Mouse (Mus musculus) stomach, postnatal 0 days (tissue): ENCODE measurements around the gene Fosl1. TPM values are rescaled to one million over a fixed set of nuclear protein-coding genes. Genes with fewer than 3 reads are reported as not detected.

Experiments used
- ATAC-seq: fragments of 200-750 bp; cut with Nextera tagmentation; 2 replicates; pipeline ENCODE4 v1.8.0; 2017; ENCODE audit not compliant: low FRiP score, low TSS enrichment
- DNase-seq: peaks from one replicate; pipeline ENCODE4 v3.0.0-alpha.2; 2016; ENCODE audit warnings: low spot score
- H3K27ac ChIP-seq: fragments of 300-500 bp; sonication (generic); replicated peaks from 2 replicates; pipeline ENCODE4 v1.5.1; 2014; ENCODE audit warnings: mild to moderate bottlenecking, control low read depth
- H3K27me3 ChIP-seq: fragments of 300-500 bp; sonication (generic); 2 replicates; pipeline ENCODE4 v1.6.1; 2014; ENCODE audit warnings: low read length; ENCODE audit not compliant: control insufficient read depth, insufficient read depth
- H3K36me3 ChIP-seq: fragments of 300-500 bp; sonication (generic); 2 replicates; pipeline ENCODE4 v1.6.1; 2014; ENCODE audit warnings: low read length, mixed read lengths; ENCODE audit not compliant: control insufficient read depth, insufficient read depth
- H3K4me1 ChIP-seq: fragments of 300-500 bp; sonication (generic); replicated peaks from 2 replicates; pipeline ENCODE4 v1.6.1; 2014; ENCODE audit warnings: antibody characterized with exemption; ENCODE audit not compliant: control insufficient read depth, insufficient read depth
- H3K4me2 ChIP-seq: fragments of 300-500 bp; sonication (generic); replicated peaks from 2 replicates; pipeline ENCODE4 v1.6.1; 2014; ENCODE audit warnings: low read depth, mild to moderate bottlenecking, control low read depth, moderate library complexity
- H3K4me3 ChIP-seq: fragments of 300-500 bp; sonication (generic); 2 replicates; pipeline ENCODE4 v1.5.1; 2014; ENCODE audit warnings: low read depth, low read length, control low read depth
- H3K9ac ChIP-seq: fragments of 300-500 bp; sonication (generic); 2 replicates; pipeline ENCODE4 v1.6.1; 2014; ENCODE audit warnings: mild to moderate bottlenecking, low read length, control low read depth, mixed read lengths
- H3K9me3 ChIP-seq: fragments of 300-500 bp; sonication (generic); 2 replicates; pipeline ENCODE4 v1.6.1; 2016; ENCODE audit warnings: low read length; ENCODE audit not compliant: control insufficient read depth
- CTCF ChIP-seq: IDR thresholded peaks from 2 replicates; pipeline ENCODE4 v1.5.1; 2016; ENCODE audit warnings: antibody characterized with exemption, low read depth, mild to moderate bottlenecking, moderate library complexity
- EP300 ChIP-seq: optimal IDR thresholded peaks from 2 replicates; pipeline ENCODE3; 2016; ENCODE audit warnings: antibody characterized with exemption
- WGBS: fragments of 180-500 bp; shearing (Covaris S2); extraction: QIAGEN DNeasy Blood & Tissue Kit; methylation state at CpG from one replicate; pipeline ENCODE4 v1.1.7; 2014; 5-methylcytosine and 5-hydroxymethylcytosine counted together
- polyA plus RNA-seq: library from polyadenylated mRNA; unstranded; fragments of >200 nt; fragmentation: Nextera tagmentation; extraction: Ambion mirVana; gene quantifications from 2 replicates; pipeline ENCODE4 v1.2.1, GENCODE M21; 2015

Fosl1 gene
- polyA plus RNA-seq, 1 experiment from 2014 or later: 0.16 TPM

GRCm38 (mm10) chr19:5477004-5477667 is 29.8 kb downstream of the Fosl1 start:
- no peak overlapping the region for H3K4me3 ChIP-seq
- no peak overlapping the region for H3K27ac ChIP-seq
- no peak overlapping the region for H3K4me2 ChIP-seq
- no peaks in the 10 kb centered on the region; the same call in 1 of the 2 replicates for H3K4me1 ChIP-seq
- 0 out of 2 replicates have a peak, but pooled peaks cover 8% of the 10 kb centered on the region for H3K36me3 ChIP-seq
- ATAC-seq (no peak), DNase-seq (no peak)
- H3K27me3 ChIP-seq: no peaks in the 10 kb centered on the region
- WGBS: 82% methylated on average over 10 of the region's 10 CpGs
- TF ChIP-seq CTCF (no peak), EP300 (no peak)
- H3K9ac ChIP-seq: no peak overlapping the region
- H3K9me3 ChIP-seq: no peaks in the 10 kb centered on the region

GRCm38 (mm10) chr19:5477668-5478300 is 30.4 kb downstream of the Fosl1 start:
- Histone ChIP-seq H3K4me1 (no peaks in the 10 kb centered on the region; the same call in 1 of the 2 replicates), H3K27ac (no peak overlapping the region), H3K9ac (no peak overlapping the region), H3K4me3 (no peak overlapping the region), H3K9me3 (no peaks in the 10 kb centered on the region), H3K4me2 (no peak overlapping the region), H3K27me3 (no peaks in the 10 kb centered on the region), H3K36me3 (peaks cover 10% of the 10 kb centered on the region; the same call in 1 of the 2 replicates)
- TF ChIP-seq EP300: no peak
- TF ChIP-seq CTCF: no peak
- DNase-seq (peak; percentile 76), ATAC-seq (peak; percentile 84)
- 69% methylated on average over 18 of the region's 18 CpGs for WGBS

- ATAC-seq (no peak), DNase-seq (no peak)
- Histone ChIP-seq H3K4me1 (no peaks in the 10 kb centered on the region; the same call in 1 of the 2 replicates), H3K36me3 (peaks cover 21% of the 10 kb centered on the region; the same call in 1 of the 2 replicates), H3K27me3 (no peaks in the 10 kb centered on the region), H3K27ac (no peak overlapping the region), H3K4me2 (no peak overlapping the region), H3K9ac (no peak overlapping the region), H3K4me3 (no peak overlapping the region), H3K9me3 (no peaks in the 10 kb centered on the region)
- 82% methylated on average over 10 of the region's 10 CpGs for WGBS
- TF ChIP-seq CTCF (no peak), EP300 (no peak)
Observed at GRCm38 (mm10) chr19:5480016-5480415, 32.7 kb downstream of the Fosl1 start.

- Histone ChIP-seq H3K4me2 (no peak overlapping the region), H3K9me3 (no peaks in the 10 kb centered on the region), H3K36me3 (peaks cover 21% of the 10 kb centered on the region; the same call in 1 of the 2 replicates), H3K27me3 (no peaks in the 10 kb centered on the region), H3K9ac (no peak overlapping the region), H3K27ac (no peak overlapping the region), H3K4me1 (no peaks in the 10 kb centered on the region; the same call in 1 of the 2 replicates), H3K4me3 (no peak overlapping the region)
- no peak for DNase-seq
- 92% methylated on average over 10 of the region's 10 CpGs for WGBS
- TF ChIP-seq CTCF (no peak), EP300 (no peak)
- ATAC-seq: no peak
Observed at GRCm38 (mm10) chr19:5481398-5481797, 34.1 kb downstream of the Fosl1 start.

GRCm38 (mm10) chr19:5483386-5484359 is 36.3 kb downstream of the Fosl1 start:
- H3K36me3 ChIP-seq: peaks cover 21% of the 10 kb centered on the region; the same call in 1 of the 2 replicates
- no peak for DNase-seq

More at GRCm38 (mm10) chr19:5483386-5484359, 36.3 kb downstream of the Fosl1 start:
- TF ChIP-seq EP300 (no peak), CTCF (no peak)
- Histone ChIP-seq H3K4me2 (no peak overlapping the region), H3K9ac (no peak overlapping the region), H3K9me3 (no peaks in the 10 kb centered on the region), H3K27ac (no peak overlapping the region), H3K4me1 (no peaks in the 10 kb centered on the region), H3K4me3 (no peak overlapping the region), H3K27me3 (no peaks in the 10 kb centered on the region)
- WGBS: 92% methylated on average over 19 of the region's 19 CpGs
- no peak for ATAC-seq
